Mouse (Mus musculus) urinary bladder, postnatal 25 days (tissue): ENCODE measurements around the gene 4931408C20Rik.

ENCODE experiments used
- DNase-seq: peaks from one replicate; pipeline ENCODE4 v3.0.0; 2022; ENCODE audit warnings: low spot score

The 4931408C20Rik gene

GRCm38 (mm10) chr1:26686842-26687760 lies at the start of gene 4931408C20Rik:
Gene 4931408C20Rik, minus strand, starts transcription at chr1:26687460.
- peak; percentile 7 for DNase-seq

- peak; percentile 3 for DNase-seq
Observed at GRCm38 (mm10) chr1:26687926-26688325, 666 bp upstream of the 4931408C20Rik start.

GRCm38 (mm10) chr1:26685952-26686693 lies 1.1 kb downstream of the 4931408C20Rik start:
- no peak for DNase-seq

GRCm38 (mm10) chr1:26685383-26685782 lies 1.9 kb downstream of the 4931408C20Rik start:
- DNase-seq: no peak

- no peak for DNase-seq
Observed at GRCm38 (mm10) chr1:26649704-26650388, 37.4 kb downstream of the 4931408C20Rik start.

- DNase-seq: no peak
Observed at GRCm38 (mm10) chr1:26636051-26636450, 51.2 kb downstream of the 4931408C20Rik start.
